Mouse (Mus musculus) liver, postnatal 0 days (tissue): ENCODE data around the gene Sez6l. TPM values are rescaled to one million over a fixed set of nuclear protein-coding genes. Genes with fewer than 3 reads are reported as not detected.

Source experiments
- ATAC-seq: fragments of 200-750 bp; cut with Nextera tagmentation; 2 replicates; pipeline ENCODE4 v1.8.0; 2017; ENCODE audit warnings: mild to moderate bottlenecking, moderate library complexity
- DNase-seq: peaks from one replicate; pipeline ENCODE4 v3.0.0-alpha.2; 2016
- H3K27ac ChIP-seq: fragments of 300-500 bp; sonication (generic); 2 replicates; pipeline ENCODE4 v1.5.1; 2014; ENCODE audit warnings: antibody characterized with exemption, moderate library complexity, mild to moderate bottlenecking, low read depth
- H3K27me3 ChIP-seq: fragments of 300-500 bp; sonication (generic); 2 replicates; pipeline ENCODE4 v1.6.1; 2014; ENCODE audit warnings: low read length, control low read depth, mixed read lengths; ENCODE audit not compliant: insufficient read depth
- H3K36me3 ChIP-seq: fragments of 300-500 bp; sonication (generic); replicated peaks from 2 replicates; pipeline ENCODE4 v1.6.1; 2014; ENCODE audit warnings: mild to moderate bottlenecking, control low read depth, low read length, moderate library complexity, mixed read lengths; ENCODE audit not compliant: insufficient read depth
- H3K4me1 ChIP-seq: fragments of 300-500 bp; sonication (generic); 2 replicates; pipeline ENCODE4 v1.6.1; 2014; ENCODE audit warnings: antibody characterized with exemption, mild to moderate bottlenecking, control low read depth; ENCODE audit not compliant: insufficient read depth
- H3K4me2 ChIP-seq: fragments of 300-500 bp; sonication (generic); 2 replicates; pipeline ENCODE4 v1.6.1; 2014; ENCODE audit warnings: low read depth, mild to moderate bottlenecking, low read length, moderate library complexity, mixed read lengths
- H3K4me3 ChIP-seq: fragments of 300-500 bp; sonication (generic); 2 replicates; pipeline ENCODE4 v1.5.1; 2014; ENCODE audit warnings: low read depth, low read length
- H3K9ac ChIP-seq: fragments of 300-500 bp; sonication (generic); replicated peaks from 2 replicates; pipeline ENCODE4 v1.6.1; 2014; ENCODE audit warnings: mild to moderate bottlenecking, moderate library complexity
- H3K9me3 ChIP-seq: fragments of 300-500 bp; sonication (generic); 2 replicates; pipeline ENCODE4 v1.6.1; 2016; ENCODE audit warnings: mild to moderate bottlenecking, control low read depth, low read length, mixed read lengths
- CTCF ChIP-seq: sonication (generic); IDR thresholded peaks from 2 replicates; pipeline ENCODE4 v1.5.1; 2016; ENCODE audit warnings: antibody characterized with exemption, low read depth
- EP300 ChIP-seq: IDR thresholded peaks from 2 replicates; pipeline ENCODE4 v1.6.1; 2016; ENCODE audit warnings: antibody characterized with exemption, low read depth, mild to moderate bottlenecking
- WGBS: fragments of 180-500 bp; shearing (Covaris S2); extraction: QIAGEN DNeasy Blood & Tissue Kit; methylation state at CpG from one replicate; pipeline ENCODE4 v1.1.7; 2014; ENCODE audit not compliant: insufficient replicate concordance; 5-methylcytosine and 5-hydroxymethylcytosine counted together
- polyA plus RNA-seq: library from polyadenylated mRNA; unstranded; fragments of >200 nt; fragmentation: Nextera tagmentation; extraction: Ambion mirVana; gene quantifications from 2 replicates; pipeline ENCODE4 v1.2.1, GENCODE M21; 2015

Sez6l gene
- polyA plus RNA-seq, 1 experiment from 2014 or later: not detected

DNA sequence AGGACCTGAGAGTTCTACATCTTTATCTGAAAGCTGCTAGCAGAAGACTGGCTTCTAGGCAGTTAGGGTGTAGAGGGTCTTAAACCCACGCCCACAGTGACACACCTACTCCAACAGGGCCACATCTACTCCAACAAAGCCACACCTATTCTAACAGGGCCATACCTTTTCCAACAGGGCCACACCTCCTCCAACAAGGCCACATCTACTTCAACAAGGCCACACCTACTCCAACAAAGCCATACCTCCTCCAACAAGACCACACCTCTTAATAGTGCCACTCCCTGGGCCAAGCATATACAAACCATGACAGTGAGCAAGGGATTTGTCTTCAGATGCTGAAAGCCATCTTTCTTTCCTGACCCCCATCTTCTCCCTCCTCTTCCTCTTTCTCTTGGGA is 14.7 kb upstream of the Sez6l start:
- DNase-seq: no peak
- TF ChIP-seq EP300 (no peak), CTCF (no peak)
- no peak for ATAC-seq
- 42% methylated on average over 1 of the region's 1 CpGs for WGBS
- H3K27ac ChIP-seq: no peak overlapping the region
- H3K27me3 ChIP-seq: no peaks in the 10 kb centered on the region
- no peak overlapping the region for H3K4me3 ChIP-seq
- H3K4me1 ChIP-seq: no peaks in the 10 kb centered on the region
- no peak overlapping the region for H3K9ac ChIP-seq
- no peak overlapping the region for H3K4me2 ChIP-seq
- no peaks in the 10 kb centered on the region for H3K9me3 ChIP-seq
- H3K36me3 ChIP-seq: no peaks in the 10 kb centered on the region

DNA sequence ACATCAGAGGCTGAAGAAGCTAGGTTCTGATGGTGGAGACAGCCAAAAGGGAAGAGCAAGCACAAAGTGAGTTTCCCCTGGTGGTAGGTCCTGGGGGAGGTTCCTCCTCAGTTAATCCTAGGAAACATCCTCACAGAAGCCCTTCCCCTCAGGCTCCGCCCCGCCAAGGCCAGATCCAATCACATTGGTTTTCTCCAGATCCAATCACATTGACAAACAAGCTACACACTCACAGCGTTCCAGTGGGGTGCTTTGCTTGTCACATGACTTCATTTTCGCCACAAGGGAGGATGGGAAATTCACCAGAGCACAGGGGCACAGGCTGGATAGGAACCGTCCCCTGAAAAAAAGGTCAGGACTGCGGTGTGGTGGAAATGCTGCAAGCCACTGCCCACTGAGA is 9.1 kb upstream of the Sez6l start:
- 45% methylated on average over 6 of the region's 6 CpGs for WGBS
- Histone ChIP-seq H3K4me3 (no peak overlapping the region), H3K27ac (no peak overlapping the region), H3K9me3 (no peaks in the 10 kb centered on the region), H3K27me3 (0 out of 2 replicates have a peak, but pooled peaks cover 3% of the 10 kb centered on the region), H3K9ac (no peak overlapping the region), H3K4me2 (no peak overlapping the region), H3K36me3 (no peaks in the 10 kb centered on the region), H3K4me1 (no peaks in the 10 kb centered on the region)
- no peak for DNase-seq
- no peak for TF ChIP-seq EP300
- no peak for TF ChIP-seq CTCF
- ATAC-seq: no peak

DNA sequence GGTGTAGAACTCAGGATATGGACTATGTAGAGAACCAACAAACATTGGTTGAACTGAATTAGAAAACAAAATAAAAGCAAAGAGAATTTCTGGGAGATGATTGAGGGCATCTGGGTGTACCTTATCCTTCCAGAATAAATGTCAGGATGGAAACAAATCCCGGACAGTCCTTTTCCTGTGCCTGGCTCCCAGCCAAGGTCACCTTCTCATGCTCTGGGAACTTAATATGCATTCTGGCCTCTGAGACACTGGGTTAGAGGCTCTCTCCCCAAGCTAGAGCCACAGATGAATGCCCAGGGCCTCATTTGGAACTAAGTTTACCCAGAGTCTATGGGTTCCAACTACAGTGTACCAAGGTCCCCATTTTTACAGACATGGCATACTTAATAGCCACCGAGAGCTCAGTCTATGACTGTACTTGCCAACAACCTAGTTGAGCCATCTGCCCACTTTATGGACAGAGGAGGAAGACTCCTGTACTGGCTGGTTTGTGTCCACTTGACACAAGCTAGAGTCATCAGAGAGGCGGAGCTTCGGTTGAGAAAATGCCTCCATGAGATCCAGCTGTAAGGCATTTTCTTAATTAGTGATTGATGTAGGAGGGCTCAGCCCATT is 7.3 kb upstream of the Sez6l start:
- TF ChIP-seq CTCF (no peak), EP300 (no peak)
- 0 out of 2 replicates have a peak, but pooled peaks cover 3% of the 10 kb centered on the region for H3K27me3 ChIP-seq
- no peak overlapping the region for H3K4me2 ChIP-seq
- H3K4me3 ChIP-seq: no peak overlapping the region
- ATAC-seq (no peak), DNase-seq (no peak)
- H3K4me1 ChIP-seq: no peaks in the 10 kb centered on the region
- H3K9ac ChIP-seq: no peak overlapping the region
- H3K27ac ChIP-seq: no peak overlapping the region
- no peaks in the 10 kb centered on the region for H3K9me3 ChIP-seq
- H3K36me3 ChIP-seq: no peaks in the 10 kb centered on the region
- 77% methylated on average over 4 of the region's 4 CpGs for WGBS

DNA sequence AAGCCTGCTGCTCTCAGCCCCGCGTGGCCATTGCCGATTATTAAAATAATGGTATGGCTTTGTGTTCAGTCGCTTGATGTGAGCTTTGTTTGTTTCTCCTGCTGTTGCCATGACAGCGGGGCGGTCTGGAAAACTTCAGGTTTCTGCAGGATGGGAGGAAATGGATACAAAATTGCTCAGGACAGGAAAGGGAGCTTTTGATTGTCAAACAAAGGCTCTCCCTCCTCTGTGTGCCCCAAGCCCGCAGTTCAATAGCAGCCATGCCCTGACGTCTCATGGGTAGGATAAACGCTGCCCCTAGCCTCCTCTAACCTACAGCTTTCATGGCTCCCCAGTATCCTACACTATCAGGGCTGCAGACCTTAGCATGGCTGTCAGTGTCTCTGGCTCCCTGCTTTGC is 6.3 kb upstream of the Sez6l start:
- TF ChIP-seq CTCF: no peak
- TF ChIP-seq EP300: no peak
- Histone ChIP-seq H3K9me3 (no peaks in the 10 kb centered on the region), H3K4me2 (no peak overlapping the region), H3K9ac (no peak overlapping the region), H3K36me3 (no peaks in the 10 kb centered on the region), H3K4me1 (no peaks in the 10 kb centered on the region), H3K27ac (no peak overlapping the region), H3K4me3 (no peak overlapping the region), H3K27me3 (peaks cover 9% of the 10 kb centered on the region; the same call in 1 of the 2 replicates)
- no peak for DNase-seq
- ATAC-seq: no peak
- 26% methylated on average over 9 of the region's 9 CpGs for WGBS

DNA sequence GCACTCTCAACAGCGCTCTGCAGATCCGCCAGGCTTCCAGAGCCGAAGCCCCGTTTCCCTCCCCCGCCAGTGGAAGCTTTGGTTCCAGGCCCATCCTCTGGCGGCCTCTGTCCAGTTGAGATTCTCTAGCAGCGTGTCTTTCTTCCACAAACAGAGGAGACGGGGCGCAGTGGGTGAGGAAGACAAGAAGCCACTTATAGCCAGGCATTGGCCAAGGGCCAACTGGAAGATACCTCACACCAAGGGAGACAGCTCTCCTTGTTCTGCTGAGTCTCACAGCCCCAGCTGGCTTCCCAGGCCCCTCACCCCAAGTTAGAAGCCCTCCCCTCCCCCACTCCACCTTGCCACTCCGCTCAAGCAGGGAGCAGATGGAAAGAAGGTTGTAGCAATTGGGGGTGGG is 765 bp upstream of the Sez6l start:
- H3K4me3 ChIP-seq: no peak overlapping the region
- no peaks in the 10 kb centered on the region for H3K36me3 ChIP-seq
- H3K9me3 ChIP-seq: no peaks in the 10 kb centered on the region
- 11% methylated on average over 10 of the region's 10 CpGs for WGBS
- H3K27ac ChIP-seq: no peak overlapping the region
- ATAC-seq (no peak), DNase-seq (no peak)
- no peak overlapping the region for H3K9ac ChIP-seq
- peaks cover 52% of the 10 kb centered on the region for H3K27me3 ChIP-seq
- no peak overlapping the region for H3K4me2 ChIP-seq
- TF ChIP-seq EP300 (no peak), CTCF (no peak)
- no peaks in the 10 kb centered on the region for H3K4me1 ChIP-seq

DNA sequence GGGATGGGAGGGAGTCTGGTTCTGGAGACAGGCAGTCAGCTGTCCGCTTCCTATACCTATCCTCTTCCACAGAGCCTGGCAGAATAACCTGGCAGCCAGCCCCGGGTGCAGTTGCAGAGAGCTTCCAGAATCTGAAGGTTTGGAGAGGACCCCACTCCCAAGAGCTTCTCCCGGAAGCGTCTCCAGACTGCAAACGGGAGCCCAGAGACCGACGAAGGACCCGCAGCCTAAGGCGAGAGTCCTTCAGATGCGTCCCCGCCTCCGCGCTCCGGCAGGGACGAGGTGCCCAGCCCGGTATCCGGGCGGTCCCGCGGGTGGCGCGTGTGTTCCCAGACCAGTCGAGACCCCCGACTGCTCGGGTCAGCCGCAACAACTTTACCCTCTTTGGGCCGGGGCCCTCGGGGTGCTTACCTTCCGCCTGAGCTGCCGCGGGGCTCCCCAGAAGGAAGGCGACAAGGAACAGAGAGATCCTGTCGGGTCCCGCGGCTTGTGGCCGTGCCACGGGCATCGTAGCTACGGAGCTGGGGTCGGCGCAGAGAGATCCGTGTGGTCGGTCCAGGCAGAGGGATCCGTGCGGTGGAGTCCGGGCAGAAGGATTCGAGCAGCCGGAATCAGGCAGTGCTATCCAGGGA is 508 bp downstream of the Sez6l start:
- ATAC-seq: no peak
- DNase-seq: no peak
- Histone ChIP-seq H3K27ac (no peak overlapping the region), H3K36me3 (no peaks in the 10 kb centered on the region), H3K4me2 (no peak overlapping the region), H3K4me1 (no peaks in the 10 kb centered on the region), H3K27me3 (peaks cover 48% of the 10 kb centered on the region), H3K4me3 (no peak overlapping the region), H3K9me3 (no peaks in the 10 kb centered on the region), H3K9ac (no peak overlapping the region)
- TF ChIP-seq EP300 (no peak), CTCF (no peak)
- 3% methylated on average over 48 of the region's 48 CpGs for WGBS
